Mouse (Mus musculus) inflammation-experienced regulatory T-cells, adult 6 months (primary cell): ENCODE measurements around the gene BC051142. TPM values are rescaled to one million over a fixed set of nuclear protein-coding genes. Genes with fewer than 3 reads are reported as not detected.

Experiments
- polyA plus RNA-seq, 3 experiments: library from polyadenylated mRNA; unstranded; fragments of 100-300 nt; shearing (Covaris generic); gene quantifications; one replicate each; pipeline ENCODE4 v1.2.1; 2017

Gene BC051142
- polyA plus RNA-seq, 3 experiments from 2014 or later: 0.81 to 2.5 TPM; not detected in 1

Other genes starting within 250 kb of the BC051142 start
- 1 to 10 TPM; 2.3 to 5.0 (median 4.5) TPM for gene H2-DMb1, start 245.7 kb upstream of the BC051142 start, polyA plus RNA-seq
- 100 to 1,000 TPM; 174 to 216 (median 189) TPM for gene Tap1, start 211.3 kb upstream of the BC051142 start, polyA plus RNA-seq
- 100 to 1,000 TPM; 330 to 403 (median 338) TPM for gene Psmb9, start 211.1 kb upstream of the BC051142 start, polyA plus RNA-seq
- 1,000 to 10,000 TPM in 2 of 3 experiments, 100 to 1,000 TPM in 1; 835 to 1,025 (median 1,010) TPM for gene Psmb8, start 201.1 kb upstream of the BC051142 start, polyA plus RNA-seq
- 100 to 1,000 TPM in 2 of 3 experiments, 10 to 100 TPM in 1; 94.0 to 181 (median 103) TPM for gene Tap2, start 195.3 kb upstream of the BC051142 start, polyA plus RNA-seq
- 10 to 100 TPM in 2 of 3 experiments, 1 to 10 TPM in 1; 8.4 to 87.4 (median 63.4) TPM for gene H2-Ob, start 159.9 kb upstream of the BC051142 start, polyA plus RNA-seq
- gene H2-Ab1, start 141.1 kb upstream of the BC051142 start, polyA plus RNA-seq: 10 to 100 TPM in 2 of 3 experiments, 1 to 10 TPM in 1; 4.3 to 76.2 (median 34.9) TPM
- 10 to 100 TPM in 2 of 3 experiments, 1 to 10 TPM in 1; 9.3 to 75.1 (median 44.7) TPM for gene H2-Aa, start 111.0 kb upstream of the BC051142 start, polyA plus RNA-seq
- 10 to 100 TPM; 15.0 to 67.6 (median 57.7) TPM for gene H2-Eb1, start 93.0 kb upstream of the BC051142 start, polyA plus RNA-seq
- under 1 TPM in 2 of 3 experiments, not detected in 1; 0.28 to 0.44 TPM for gene H2-Eb2, start 73.2 kb upstream of the BC051142 start, polyA plus RNA-seq
- not detected for gene Btnl2, start 44.0 kb upstream of the BC051142 start, polyA plus RNA-seq
- not detected for gene Btnl1, start 21.7 kb upstream of the BC051142 start, polyA plus RNA-seq
- gene Btnl4, start 78.5 kb downstream of the BC051142 start, polyA plus RNA-seq: not detected
- not detected for gene Btnl6, start 118.5 kb downstream of the BC051142 start, polyA plus RNA-seq
- under 1 TPM in 2 of 3 experiments, not detected in 1; 0.62 to 0.72 TPM for gene Notch4, start 165.4 kb downstream of the BC051142 start, polyA plus RNA-seq
- 100 to 1,000 TPM; 236 to 278 (median 276) TPM for gene Gpsm3, start 191.0 kb downstream of the BC051142 start, polyA plus RNA-seq
- 10 to 100 TPM in 1 of 3 experiments, 1 to 10 TPM in 2; 4.1 to 11.8 (median 8.8) TPM for gene Pbx2, start 192.4 kb downstream of the BC051142 start, polyA plus RNA-seq
- gene Ager, start 199.0 kb downstream of the BC051142 start, polyA plus RNA-seq: 1 to 10 TPM in 2 of 3 experiments, under 1 TPM in 1; 0.58 to 3.7 (median 2.3) TPM
- 10 to 100 TPM; 41.2 to 71.2 (median 59.5) TPM for gene Rnf5, start 204.9 kb downstream of the BC051142 start, polyA plus RNA-seq
- 10 to 100 TPM; 14.5 to 20.8 (median 19.4) TPM for gene Agpat1, start 205.4 kb downstream of the BC051142 start, polyA plus RNA-seq
- 1 to 10 TPM; 1.1 to 2.1 (median 1.2) TPM for gene Egfl8, start 217.2 kb downstream of the BC051142 start, polyA plus RNA-seq
- 10 to 100 TPM; 18.8 to 22.9 (median 20.6) TPM for gene Ppt2, start 229.7 kb downstream of the BC051142 start, polyA plus RNA-seq
- 1 to 10 TPM in 2 of 3 experiments, under 1 TPM in 1; 0.79 to 4.0 (median 3.7) TPM for gene Prrt1, start 230.7 kb downstream of the BC051142 start, polyA plus RNA-seq
- 1 to 10 TPM; 4.4 to 5.8 (median 5.2) TPM for gene Fkbpl, start 245.9 kb downstream of the BC051142 start, polyA plus RNA-seq
- 10 to 100 TPM; 19.0 to 21.9 (median 19.3) TPM for gene Atf6b, start 248.3 kb downstream of the BC051142 start, polyA plus RNA-seq